Mouse (Mus musculus): ENCODE measurements around the gene S100a11.

Gene S100a11

DNA sequence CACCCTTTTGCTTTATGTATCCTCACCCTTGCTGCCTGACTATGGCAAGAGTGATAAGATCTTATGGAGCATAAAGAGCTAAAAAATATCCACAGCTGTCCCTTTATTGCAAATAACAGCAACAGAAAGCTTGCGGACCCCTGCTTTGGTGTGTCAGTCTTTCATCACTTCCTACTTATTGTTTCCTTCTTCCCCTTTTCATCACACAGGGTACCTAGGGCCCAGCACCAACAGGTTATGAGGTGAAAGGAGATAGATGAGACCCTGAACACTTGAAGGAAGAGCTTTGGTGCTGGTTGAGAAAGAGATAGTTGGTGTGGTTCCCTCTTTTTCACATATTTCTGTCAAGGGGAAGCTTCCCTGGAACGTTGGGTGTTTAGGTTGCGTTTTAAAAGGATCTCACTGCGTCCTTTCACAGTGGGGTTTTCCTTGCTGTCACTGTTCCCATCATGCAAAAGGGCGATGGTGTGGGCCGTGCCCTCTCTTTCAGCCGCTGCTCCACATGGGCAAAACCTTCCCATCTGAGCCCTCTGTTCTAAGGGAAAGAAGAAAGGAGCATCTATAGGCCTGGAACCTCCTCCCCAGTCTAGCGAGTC, 1.3 kb downstream of the S100a11 start:
- no peak for DNase-seq (ENCODE audit: low read depth, low spot score)

DNA sequence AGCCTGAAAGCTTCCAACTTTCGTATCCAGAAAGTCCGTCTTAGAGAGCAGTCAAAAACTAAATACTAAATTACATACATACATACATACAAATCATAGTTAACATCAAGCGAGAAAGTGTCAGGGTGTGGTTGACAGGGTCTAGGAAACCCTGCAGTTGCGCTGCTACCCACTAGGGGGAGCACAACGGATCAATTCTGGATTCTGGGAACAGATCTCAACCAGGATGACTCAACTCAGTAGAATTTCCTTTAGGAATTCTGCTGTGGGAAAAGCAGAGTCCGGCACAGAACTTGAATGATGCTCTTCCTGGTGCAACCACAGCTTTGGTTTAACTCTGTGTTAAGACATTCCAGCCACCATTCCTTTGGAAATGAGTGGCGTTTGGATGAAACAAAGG, 2.3 kb downstream of the S100a11 start:
- peak; percentile 59 for DNase-seq (ENCODE audit: low read depth, low spot score)

DNA sequence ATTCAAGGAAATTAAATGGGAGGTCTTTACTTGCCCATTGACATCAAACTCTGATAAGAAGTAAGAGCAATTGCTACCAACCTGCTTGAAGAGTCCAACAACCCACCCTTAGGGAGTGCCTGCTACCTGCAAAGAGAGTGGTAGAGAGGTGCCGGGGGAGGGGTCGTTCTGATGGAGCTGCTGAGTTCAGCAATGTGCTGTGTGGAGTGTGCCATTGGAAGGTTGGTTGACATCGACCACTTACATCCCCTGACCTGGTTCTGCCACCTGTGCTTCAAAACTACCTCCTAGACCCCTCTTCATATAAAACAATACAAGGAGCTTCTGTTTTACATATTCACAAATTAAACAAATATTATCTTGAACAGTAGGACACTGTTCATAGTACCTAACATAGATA, 7.0 kb downstream of the S100a11 start:
- DNase-seq (ENCODE audit: low read depth, low spot score) = no peak

DNA sequence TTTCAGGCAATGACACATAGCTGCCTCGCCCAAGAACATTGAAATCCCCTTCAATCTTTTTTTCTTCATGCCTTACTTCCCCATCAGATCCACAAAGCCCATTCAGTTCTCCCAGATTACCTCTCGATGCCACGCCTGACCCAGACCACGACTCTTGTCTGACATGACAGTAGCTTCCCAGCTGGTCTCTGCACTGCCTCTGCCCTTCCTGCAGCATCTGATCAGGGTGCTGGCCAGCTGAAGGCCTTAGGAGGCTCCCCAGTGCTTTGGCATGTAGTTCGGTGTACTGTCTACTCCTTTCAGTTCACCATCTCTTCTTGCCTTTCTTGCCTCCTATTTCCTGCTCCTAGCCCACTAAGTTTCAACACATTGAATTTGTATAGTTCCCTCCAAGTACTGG, 8.5 kb downstream of the S100a11 start:
- no peak for DNase-seq (ENCODE audit: low read depth, low spot score)

DNA sequence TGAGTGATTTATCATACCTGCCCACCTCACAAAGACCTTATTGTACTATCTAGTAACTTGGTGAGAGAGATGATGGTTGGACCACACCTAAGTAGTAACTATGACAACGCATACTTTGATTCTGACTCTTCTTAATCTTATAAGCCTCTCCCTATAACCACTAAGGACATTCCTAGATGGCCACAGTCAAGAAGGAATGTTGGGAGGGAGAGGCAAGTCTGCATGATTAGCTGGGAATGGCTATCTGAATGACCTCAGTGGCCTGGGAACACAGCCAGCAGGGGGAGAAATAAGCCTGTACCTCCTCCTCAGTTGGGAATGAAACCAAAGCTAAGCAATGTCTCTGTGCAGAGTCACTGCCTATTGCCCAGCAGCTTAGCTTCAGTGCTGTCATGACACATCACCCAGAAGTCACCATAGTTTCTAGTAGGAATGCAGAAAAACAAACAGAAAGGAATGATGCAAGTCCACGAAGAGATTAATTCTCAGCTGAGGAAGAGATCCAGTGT, 16.8 kb downstream of the S100a11 start:
- no peak for DNase-seq (ENCODE audit: low read depth, low spot score)

DNA sequence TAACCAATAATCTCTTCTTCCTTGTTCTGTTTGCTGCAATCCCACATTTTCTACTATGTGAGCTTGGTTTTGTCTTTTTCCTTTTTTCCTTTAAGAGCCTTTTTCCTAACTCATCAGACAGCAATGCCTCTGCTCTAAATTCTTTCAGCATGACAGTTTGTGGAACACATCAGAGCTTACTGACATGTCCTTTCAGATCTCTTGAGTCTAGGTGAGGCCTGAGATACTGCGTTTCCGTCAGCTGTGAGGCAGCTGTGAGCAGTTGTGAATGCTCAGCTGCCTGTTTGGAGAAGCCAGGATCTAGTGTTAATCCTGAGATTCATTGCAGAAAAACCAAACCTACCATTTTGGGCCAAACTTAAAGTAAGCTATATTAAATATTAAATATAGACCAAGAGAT, 18.2 kb downstream of the S100a11 start:
- no peak for DNase-seq (ENCODE audit: low read depth, low spot score)

DNA sequence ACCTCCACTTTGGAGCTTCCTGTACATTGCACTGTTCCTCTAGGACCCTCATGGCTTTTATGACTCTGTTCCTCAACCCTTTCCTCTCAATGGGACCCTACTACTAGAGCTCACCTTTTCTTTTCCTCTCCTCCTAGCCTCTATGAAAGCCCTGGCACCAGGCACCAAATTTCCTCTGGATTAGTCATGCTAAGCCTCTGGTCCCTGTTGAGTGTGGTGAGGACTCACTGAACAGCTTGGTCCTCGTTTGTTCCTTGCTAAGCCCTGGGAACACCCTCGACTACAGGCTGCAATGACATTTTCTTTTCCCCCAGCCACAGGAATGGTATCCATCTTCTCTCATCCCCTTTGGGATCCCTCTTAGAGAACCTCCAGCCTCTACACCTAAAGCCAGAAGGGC, 21.2 kb downstream of the S100a11 start:
- DNase-seq (ENCODE audit: low read depth, low spot score) = no peak

DNA sequence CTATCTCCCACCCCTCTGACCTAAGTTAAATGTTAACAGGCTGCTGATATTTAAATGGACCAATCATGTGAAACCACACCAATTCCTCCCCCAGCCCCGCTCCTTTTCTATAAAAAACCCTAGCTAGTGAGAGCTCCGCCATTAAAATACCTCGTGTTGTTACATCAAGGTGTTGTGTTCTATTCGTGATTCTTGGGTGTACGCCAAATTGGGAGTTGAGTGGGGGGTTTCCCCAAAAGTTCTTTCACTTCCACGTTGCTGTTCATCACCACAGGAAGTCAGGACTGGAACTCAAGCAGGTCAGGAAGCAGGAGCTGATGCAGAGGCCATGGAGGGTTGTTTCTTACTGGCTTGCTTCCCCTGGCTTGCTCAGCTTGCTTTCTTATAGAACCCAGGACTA, 23.9 kb downstream of the S100a11 start:
- peak; percentile 34 for DNase-seq (ENCODE audit: low read depth, low spot score)

DNA sequence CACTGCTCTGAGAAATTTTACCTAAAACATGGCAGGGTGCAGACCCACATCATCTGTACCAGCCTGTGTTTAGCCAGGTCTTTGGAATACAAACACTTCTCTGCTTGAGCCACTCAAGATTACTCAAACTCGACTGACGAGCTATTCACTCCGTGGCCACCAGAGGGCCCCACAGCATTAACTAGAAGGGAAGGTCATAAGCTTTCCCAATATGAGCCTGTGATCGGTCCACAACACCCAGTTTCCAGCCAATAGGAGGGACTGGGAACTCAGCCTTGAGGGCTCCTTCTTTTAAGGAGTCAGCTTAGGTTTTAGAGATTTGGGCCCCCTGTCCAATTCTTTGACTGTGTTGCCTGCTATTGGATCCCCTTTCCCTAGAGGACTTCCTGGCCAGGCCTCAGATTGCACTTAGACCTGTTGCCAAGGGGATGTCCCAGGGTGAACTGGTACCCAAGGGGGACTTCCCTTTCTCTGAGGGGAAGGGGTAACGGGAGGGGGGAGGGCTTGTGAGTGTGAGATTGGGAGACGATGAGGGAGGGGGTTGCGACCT, 26.9 kb downstream of the S100a11 start:
- peak; percentile 90 for DNase-seq (ENCODE audit: low read depth, low spot score)

DNA sequence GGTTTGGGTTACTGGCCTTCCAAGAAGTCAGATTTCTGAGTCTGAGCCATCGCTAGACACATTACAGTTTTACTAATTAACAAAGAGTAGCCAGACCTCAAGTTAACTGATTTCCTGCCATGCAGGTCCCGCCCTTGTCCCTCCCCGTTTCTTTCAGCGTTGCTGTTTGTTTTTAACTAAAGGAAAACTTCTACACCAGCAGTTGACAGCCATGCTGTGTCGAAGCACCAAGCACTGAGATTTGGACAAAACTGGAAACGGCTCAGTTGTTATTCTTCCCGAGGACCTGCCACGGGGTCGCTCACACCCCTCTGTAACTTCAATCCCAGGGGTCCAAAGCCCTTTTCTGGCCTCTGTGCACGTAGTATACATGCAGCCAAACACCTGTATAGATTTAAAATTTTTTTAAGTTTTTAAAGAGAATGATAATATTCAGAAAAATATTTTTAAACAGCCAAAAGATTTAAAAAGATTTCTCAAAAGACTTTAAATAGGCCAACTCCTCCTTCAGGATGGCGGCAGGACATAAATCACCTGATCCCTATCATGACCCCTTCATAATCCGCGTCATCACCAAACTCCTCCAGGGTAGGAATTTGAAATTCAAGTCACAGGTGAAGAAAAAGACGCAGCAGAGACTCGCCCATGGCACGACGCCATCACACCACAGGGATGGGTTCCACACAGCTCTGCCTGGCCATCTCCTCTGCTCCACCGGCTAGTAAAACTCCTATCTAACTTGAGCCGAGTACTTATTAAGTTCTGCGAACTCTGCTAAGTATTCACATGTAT, 27.7 kb downstream of the S100a11 start:
- peak; percentile 83 for DNase-seq (ENCODE audit: low read depth, low spot score)

DNA sequence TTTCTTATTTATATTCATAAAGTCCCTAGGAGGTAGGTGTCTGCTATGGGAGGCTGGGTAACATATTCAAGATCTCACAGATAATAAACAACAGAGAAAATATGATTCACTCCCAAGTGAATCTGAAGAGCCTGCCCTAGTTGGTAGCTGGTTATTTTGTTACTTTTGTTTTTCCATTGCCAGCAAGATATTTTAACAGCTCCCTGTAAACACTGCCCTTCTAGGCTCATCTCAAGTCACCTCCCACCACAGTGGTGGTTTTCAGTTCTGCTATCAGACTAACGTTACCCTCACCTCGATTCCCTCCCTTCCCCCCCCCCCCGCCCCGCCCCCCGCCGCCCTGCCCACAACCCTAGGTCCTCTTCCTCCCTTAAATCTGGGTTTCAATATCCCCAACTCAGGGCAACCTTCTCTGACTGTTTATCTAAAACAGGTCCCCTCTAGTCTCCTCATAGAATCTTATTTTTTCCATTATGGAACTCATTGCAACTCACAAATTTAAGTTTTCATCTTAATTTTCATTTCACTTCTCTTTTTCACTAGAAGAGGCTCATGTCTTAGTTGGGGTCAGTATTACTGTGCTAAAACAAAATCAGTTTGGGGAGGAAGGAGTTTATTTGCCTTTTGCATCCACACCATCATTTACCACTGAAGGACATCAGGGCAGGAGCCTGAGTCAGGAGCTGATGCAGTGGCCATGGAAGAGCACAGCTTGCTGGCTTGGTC, 28.4 kb downstream of the S100a11 start:
- DNase-seq (ENCODE audit: low read depth, low spot score) = peak; percentile 65

DNA sequence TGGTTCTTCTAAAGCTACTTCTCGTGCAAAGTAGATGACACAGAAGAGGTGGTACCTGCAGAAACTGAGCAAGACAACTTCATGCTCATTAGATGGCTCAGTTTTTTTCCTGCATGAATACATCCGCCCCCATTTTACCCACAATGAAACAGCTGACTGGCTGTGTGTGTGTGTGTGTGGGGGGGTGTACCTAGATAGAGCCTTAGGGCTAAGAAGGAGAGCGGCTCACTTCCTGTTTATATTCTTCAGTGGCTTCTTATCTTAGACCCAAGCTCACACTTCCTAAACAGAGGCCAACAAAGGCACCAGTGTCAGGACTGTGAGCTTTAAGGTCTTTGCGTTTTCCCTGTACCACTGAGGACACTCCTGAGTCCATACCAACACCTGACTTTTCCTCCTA, 29.7 kb downstream of the S100a11 start:
- DNase-seq (ENCODE audit: low read depth, low spot score) = peak; percentile 88

DNA sequence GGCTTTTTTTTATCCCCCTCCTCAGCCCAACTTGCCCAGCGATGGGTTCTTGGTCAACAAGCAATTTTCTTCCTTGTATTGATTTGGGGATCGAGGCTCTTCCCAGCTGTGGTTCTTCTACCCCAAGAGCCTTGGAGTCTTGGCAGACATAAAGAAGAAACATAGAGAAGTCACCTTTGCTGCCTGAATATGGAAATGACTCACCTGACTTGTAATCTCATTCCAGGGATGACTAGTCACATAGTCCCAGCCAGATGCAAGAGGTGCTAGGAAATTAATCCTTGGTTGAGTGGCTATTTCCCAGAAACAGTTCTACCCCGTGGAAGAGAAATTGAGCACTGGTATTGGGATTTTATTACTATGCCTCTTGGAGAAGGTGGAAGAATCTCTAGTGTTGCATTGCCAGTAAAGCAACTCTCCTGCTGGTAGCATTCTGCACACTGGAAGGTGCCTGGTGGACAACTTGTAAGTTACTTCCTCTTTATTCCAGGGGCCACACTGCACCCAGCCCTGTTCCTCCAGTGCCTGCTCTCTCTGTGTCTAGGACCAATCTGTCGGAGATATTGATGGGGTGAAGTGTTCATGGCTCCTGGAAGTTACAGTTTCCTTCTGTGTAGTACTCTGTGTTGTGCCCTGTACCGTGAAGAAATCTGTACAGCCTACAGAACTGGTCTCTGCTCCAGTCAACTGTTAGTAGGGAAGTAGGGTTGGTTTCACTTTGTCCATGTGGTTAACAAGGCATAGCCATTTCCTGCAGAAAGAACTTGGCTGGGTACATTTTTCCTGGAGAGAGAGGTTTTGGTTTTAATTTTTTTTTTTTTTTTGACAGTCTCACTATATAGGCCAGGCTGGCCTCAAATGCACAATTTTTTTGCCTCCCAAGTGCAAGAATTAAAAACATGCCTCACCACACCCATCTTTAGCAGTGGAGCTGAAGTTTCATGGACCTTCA, 31.9 kb downstream of the S100a11 start:
- DNase-seq (ENCODE audit: low read depth, low spot score) = peak; percentile 24

DNA sequence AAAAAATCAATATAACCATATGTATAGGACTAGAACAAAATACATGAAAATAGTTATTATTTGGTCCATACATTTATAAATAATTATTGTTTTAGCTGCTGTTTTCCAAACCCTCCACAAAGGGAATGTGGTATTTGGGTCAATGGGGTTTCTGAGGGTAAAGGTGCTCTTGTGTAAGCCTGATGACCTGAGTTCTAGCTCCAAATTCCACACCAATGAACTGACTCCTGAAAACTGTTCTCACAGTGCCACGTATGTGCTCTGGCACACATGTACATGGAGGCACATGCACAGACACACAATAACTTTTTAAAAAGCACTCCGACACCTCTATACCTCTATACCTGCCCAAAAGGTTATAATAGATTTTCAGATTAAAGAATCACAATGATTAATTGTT, 33.0 kb downstream of the S100a11 start:
- no peak for DNase-seq (ENCODE audit: low read depth, low spot score)

DNA sequence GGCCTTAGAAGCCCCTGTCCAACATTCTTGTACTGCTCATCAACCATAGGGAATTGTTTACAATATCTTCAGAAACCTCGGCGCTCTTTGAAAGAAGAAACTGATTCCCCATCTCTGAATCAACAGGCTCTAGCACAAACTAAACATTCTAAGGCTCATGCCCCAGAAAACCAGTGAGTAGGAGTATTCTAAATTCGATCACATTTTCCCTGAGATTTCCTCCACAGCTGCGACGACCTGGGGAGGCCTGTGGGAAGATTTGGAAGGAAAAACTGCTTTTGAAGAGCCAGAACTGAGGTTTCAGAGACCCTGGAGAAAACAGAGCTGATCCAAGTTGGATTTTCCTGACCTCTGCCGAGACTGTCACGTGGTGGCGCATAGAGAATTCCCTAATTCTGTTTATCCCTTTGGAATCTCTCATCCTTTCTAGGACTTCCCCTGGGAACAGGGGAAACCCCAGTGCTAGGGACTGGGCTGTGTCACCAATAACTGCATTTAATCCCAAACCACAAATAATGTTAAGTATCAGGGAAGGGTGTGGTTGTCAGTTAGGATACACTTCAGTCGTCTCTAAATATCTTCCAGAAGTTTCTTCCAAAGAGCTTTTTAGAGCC, 33.6 kb downstream of the S100a11 start:
- DNase-seq (ENCODE audit: low read depth, low spot score) = no peak

DNA sequence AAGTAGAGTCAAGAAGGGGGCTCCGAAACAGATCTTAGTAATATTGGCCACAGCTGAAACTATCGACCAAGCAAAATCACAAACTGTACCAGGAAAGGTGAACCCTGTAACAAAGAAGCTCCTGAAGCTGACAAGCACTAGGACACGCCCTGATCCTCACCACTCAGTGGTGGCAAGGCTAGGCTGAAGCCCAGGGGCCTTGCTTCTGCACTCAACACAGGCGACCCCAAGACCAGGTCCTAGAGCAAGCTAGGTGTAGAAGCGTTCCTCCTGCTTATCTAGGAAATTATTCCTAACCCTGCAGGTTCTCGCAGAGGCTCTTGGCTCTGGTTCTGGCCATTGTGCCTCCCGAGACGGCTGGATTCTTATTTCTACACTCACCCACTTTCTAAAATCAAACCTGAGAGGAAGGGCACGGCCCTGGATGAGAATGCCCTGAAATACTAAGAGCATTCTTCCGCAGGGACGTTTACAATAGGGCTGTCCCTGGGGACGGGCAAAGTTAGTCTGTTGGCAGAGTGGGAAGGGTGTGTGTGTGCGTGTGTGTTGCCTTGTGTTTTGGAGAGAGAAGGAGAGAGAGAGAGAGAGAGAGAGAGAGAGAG, 34.2 kb downstream of the S100a11 start:
- DNase-seq (ENCODE audit: low read depth, low spot score) = peak; percentile 42

DNA sequence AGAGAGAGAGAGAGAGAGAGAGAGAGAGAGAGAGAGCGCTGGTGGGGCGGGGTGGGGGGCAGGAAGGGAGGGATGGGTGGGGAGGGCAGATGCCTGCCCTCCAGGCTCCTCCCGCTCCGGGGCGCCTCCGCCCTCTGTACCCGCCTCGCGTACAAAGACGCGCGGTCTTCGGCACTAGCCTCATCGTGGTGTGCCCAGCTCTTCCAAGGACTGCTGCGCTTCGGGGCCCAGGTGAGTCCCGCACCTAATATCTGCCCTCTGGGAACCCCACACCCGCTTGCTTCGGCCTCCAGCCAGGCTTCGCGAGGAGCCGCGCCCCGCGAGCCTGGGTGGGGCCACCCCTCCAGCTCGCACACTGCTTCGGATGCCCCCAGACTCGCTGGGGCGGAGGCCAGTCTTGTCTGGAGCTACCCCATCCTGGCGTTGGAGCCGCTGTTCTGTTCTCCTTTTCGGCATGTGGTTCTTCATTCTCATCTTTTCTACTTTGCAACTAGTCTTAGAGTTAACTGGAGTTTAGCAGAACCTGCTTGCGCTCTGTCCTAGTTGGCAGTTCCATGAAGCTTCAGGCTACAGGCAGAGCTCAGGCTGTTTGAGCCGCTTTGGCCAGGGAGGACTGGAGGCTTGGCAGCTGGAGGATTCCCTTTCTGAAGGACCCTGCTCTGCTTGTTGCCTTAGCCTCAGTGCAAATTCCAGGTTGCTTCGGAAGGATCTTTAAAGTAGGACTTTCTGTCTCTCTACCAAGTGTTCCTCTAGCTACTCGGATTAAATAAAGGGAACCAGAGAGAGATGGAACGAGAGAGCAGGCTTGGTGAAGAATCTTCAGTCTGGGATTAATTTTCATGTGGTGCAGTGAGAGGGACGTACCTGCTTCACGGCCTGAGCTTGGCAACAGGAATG, 34.9 kb downstream of the S100a11 start, which contains the start of gene S100a10:
TSS of gene S100a10 (plus strand) at position 100 of the 897 bp plus-strand sequence.
- DNase-seq (ENCODE audit: low read depth, low spot score) = peak; percentile 87

DNA sequence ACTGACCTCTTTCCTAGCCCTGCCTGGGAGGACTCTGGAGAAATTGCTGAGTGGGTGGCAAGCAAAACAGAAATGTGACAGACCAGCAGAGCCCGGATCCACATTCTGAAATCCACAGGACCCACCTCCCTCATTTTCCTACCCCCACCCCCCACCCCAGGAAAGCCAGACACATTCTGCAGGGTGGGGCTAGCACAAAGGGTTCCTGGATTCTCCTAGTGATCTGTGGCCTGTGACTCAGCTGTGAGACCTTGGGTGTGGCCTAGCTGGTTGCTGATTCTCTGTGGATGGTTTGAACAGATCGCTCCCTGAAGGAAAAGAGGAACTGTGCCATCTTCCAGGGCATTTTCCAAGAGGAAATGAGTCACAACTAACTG, 35.6 kb downstream of the S100a11 start:
- DNase-seq (ENCODE audit: low read depth, low spot score) = peak; percentile 34

DNA sequence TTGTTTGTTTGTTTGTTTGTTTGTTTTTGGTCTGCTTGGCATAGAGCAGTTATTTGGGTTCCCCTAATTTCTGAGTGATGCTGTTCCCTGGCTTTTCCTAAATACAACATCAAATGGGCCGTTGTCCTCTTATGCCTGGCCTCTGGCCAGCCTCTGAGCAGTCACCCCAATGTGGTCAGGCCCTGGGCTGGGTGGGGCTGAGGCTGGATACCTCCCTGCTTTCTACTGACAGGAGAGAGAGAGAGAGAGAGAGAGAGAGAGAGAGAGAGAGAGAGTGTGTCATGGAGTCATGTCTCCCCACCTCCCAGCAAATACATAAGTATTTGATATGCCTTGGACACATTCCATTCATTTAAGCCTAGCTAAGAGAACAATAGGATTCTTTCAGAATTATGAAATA, 36.3 kb downstream of the S100a11 start:
- DNase-seq (ENCODE audit: low read depth, low spot score) = no peak
